Comparison of ENCODE assay signal across 8 mouse cellular contexts in genomic region chr2:50609086-50609485, GRCm38 (mm10).
DNase-seq lines count a peak whose midpoint lies in the region; ATAC-seq and TF ChIP-seq lines count a peak whose summit lies in the region.

No protein-coding gene starts in this region.

- ATAC-seq in liver, embryonic 14.5 days (ENCODE audit: insufficient read depth) = no peak

- TF ChIP-seq EP300 in liver, embryonic 14.5 days (IDR thresholded peaks at IDR 0.05; ENCODE audit: low read depth) = no peak

- H3K27me3 ChIP-seq in liver, embryonic 14.5 days (ENCODE audit: control insufficient read depth, insufficient read depth, low read length) = no peaks in the 10 kb centered on the region

- no peaks in the 10 kb centered on the region for H3K4me1 ChIP-seq in cortical plate, adult 2 months (ENCODE audit: control insufficient read depth, insufficient read depth, low read length)
- H3K4me1 ChIP-seq in liver, embryonic 14.5 days (replicated peaks; ENCODE audit: control insufficient read depth in 2 of 2, insufficient read depth in 2 of 2, low read length in 1 of 2) = no peaks in the 10 kb centered on the region

- no peak for TF ChIP-seq POLR2A in cortical plate, adult 2 months (IDR thresholded peaks at IDR 0.05; ENCODE audit: extremely low read depth, insufficient read depth, low read length)

- no peak overlapping the region for H3K9ac ChIP-seq in liver, embryonic 14.5 days (replicated peaks)

- 53% methylated on average over 1 of the region's 1 CpGs for WGBS in liver, embryonic 14.5 days (ENCODE audit: insufficient replicate concordance)

- H3K36me3 ChIP-seq in liver, embryonic 14.5 days (replicated peaks; ENCODE audit: control insufficient read depth, insufficient read depth, low read depth) = no peaks in the 10 kb centered on the region

- H3K27ac ChIP-seq in layer of hippocampus, adult 2 months = no peak overlapping the region
- H3K27ac ChIP-seq in cortical plate, adult 2 months (ENCODE audit: insufficient read depth, low read length) = no peak overlapping the region
- no peak overlapping the region for H3K27ac ChIP-seq in liver, embryonic 14.5 days

- DNase-seq in layer of hippocampus, adult 2 months (ENCODE audit: low spot score in 2 of 2) = peak in 1 of 2 experiments; percentile 25
- no peak for DNase-seq in layer of hippocampus, adult 9-10 months (ENCODE audit: low spot score)
- peak; percentile 71 for DNase-seq in adrenal gland, adult 2 months
- DNase-seq in liver, embryonic 14.5 days (ENCODE audit: low read depth in 3 of 3, low spot score in 3 of 3) = no peak
- DNase-seq in testis, postnatal 10 days (ENCODE audit: low spot score) = peak; percentile 44
- no peak for DNase-seq in left cerebral cortex, postnatal 36 days (ENCODE audit: low spot score in 2 of 2)
- DNase-seq in layer of hippocampus, postnatal 14 days (ENCODE audit: low spot score in 2 of 2) = no peak

- H3K4me2 ChIP-seq in liver, embryonic 14.5 days (ENCODE audit: low read depth) = no peak overlapping the region

- TF ChIP-seq CTCF in layer of hippocampus, adult 2 months (conservative IDR thresholded peaks at IDR 0.05) = peak; percentile 64
- 0 out of 2 replicates have a peak, but pooled peaks have one; percentile 27 for TF ChIP-seq CTCF in cortical plate, adult 2 months (IDR thresholded peaks at IDR 0.05; ENCODE audit: extremely low read depth, insufficient read depth, low read length)
- TF ChIP-seq CTCF in liver, embryonic 14.5 days (IDR thresholded peaks at IDR 0.05; ENCODE audit: low read depth) = peak; percentile 45

- intact Hi-C loops in left cerebral cortex, postnatal 36 days (cut with DNase I) = no loop called here

- no peaks in the 10 kb centered on the region for H3K9me3 ChIP-seq in liver, embryonic 14.5 days (ENCODE audit: control insufficient read depth, low read length)

- H3K4me3 ChIP-seq in layer of hippocampus, adult 2 months = no peak overlapping the region
- H3K4me3 ChIP-seq in cortical plate, adult 2 months (ENCODE audit: insufficient read depth, low read length) = no peak overlapping the region
- no peak overlapping the region for H3K4me3 ChIP-seq in liver, embryonic 14.5 days (ENCODE audit: insufficient read depth in 1 of 2, low read depth in 2 of 2, low read length in 2 of 2)

Comparison
In these comparisons a context has a peak if more than half of its experiments do, and no peak if none do; other contexts are left out.
1. DNase-seq: peak in adrenal gland, adult 2 months (single experiment) and testis, postnatal 10 days (single experiment); none in layer of hippocampus, adult 9-10 months (single experiment), liver, embryonic 14.5 days (0 of 3), left cerebral cortex, postnatal 36 days (0 of 2) and layer of hippocampus, postnatal 14 days (0 of 2).
2. Peak in every context shown above with its lines, with median percentiles within 50 percentile points of each other: CTCF ChIP-seq.